Mouse (Mus musculus) thymus, adult 2 months (tissue): Measurements from ENCODE around the gene Zfp882. TPM values are rescaled to one million over a fixed set of nuclear protein-coding genes. Genes with fewer than 3 reads are reported as not detected.
"Not testable (repeated sequence)": the region's sequence is repeated elsewhere in the genome, so short reads cannot be mapped to it uniquely, and the experiment has no call there.

Experiments
- DNase-seq: peaks from one replicate; pipeline ENCODE4 v3.0.0; 2021
- H3K27ac ChIP-seq: fragments of 200-500 bp; 2 replicates; pipeline ENCODE4 v1.5.1; 2012; ENCODE audit warnings: low read length, control low read depth; ENCODE audit not compliant: control insufficient read depth, insufficient read depth
- H3K27me3 ChIP-seq: fragments of 200-500 bp; 2 replicates; pipeline ENCODE4 v1.6.1; 2012; ENCODE audit warnings: mild to moderate bottlenecking, low read length, moderate library complexity, mixed read lengths; ENCODE audit not compliant: control insufficient read depth, insufficient read depth
- H3K36me3 ChIP-seq: fragments of 200-500 bp; 2 replicates; pipeline ENCODE4 v1.6.1; 2012; ENCODE audit warnings: mild to moderate bottlenecking, low read length, moderate library complexity; ENCODE audit not compliant: control insufficient read depth, insufficient read depth
- H3K4me1 ChIP-seq: fragments of 200-500 bp; replicated peaks from 2 replicates; pipeline ENCODE4 v1.6.1; 2012; ENCODE audit warnings: low read length; ENCODE audit not compliant: control insufficient read depth, insufficient read depth
- H3K4me3 ChIP-seq: fragments of 200-500 bp; 2 replicates; pipeline ENCODE4 v1.5.1; 2012; ENCODE audit warnings: mild to moderate bottlenecking, low read length, control low read depth, moderate library complexity; ENCODE audit not compliant: control insufficient read depth, insufficient read depth
- CTCF ChIP-seq: fragments of 200-500 bp; IDR thresholded peaks from 2 replicates; pipeline ENCODE4 v1.5.1; 2012; ENCODE audit warnings: mild to moderate bottlenecking, control low read depth, low read length, moderate library complexity, borderline replicate concordance; ENCODE audit not compliant: control insufficient read depth, poor library complexity, insufficient read depth; ENCODE audit errors: extremely low read depth
- POLR2A ChIP-seq: fragments of 200-500 bp; IDR thresholded peaks from 2 replicates; pipeline ENCODE4 v1.6.1; 2012; ENCODE audit warnings: mild to moderate bottlenecking, low read length, control low read depth, moderate library complexity; ENCODE audit not compliant: control insufficient read depth, poor library complexity, insufficient read depth; ENCODE audit errors: extremely low read depth
- WGBS: fragments of 180-500 bp; shearing (Covaris S2); methylation state at CpG from one replicate; pipeline ENCODE4 v1.1.7; 2018; 5-methylcytosine and 5-hydroxymethylcytosine counted together
- polyA plus RNA-seq: library from polyadenylated mRNA; depleted of rRNA; stranded (reverse); fragments of >200 nt; gene quantifications from 2 replicates; pipeline ENCODE4 v1.2.3, GENCODE M21; 2012

The Zfp882 gene
- polyA plus RNA-seq, 1 experiment: 1.7 TPM

GRCm38 (mm10) chr8:71940293-71941208 is 32.1 kb downstream of the Zfp882 start:
- Histone ChIP-seq H3K27ac (no peak overlapping the region), H3K4me3 (no peak overlapping the region), H3K27me3 (no peaks in the 10 kb centered on the region), H3K4me1 (no peaks in the 10 kb centered on the region), H3K36me3 (no peaks in the 10 kb centered on the region)
- TF ChIP-seq CTCF: no peak
- no peak for TF ChIP-seq POLR2A
- DNase-seq: no peak
- WGBS: 59% methylated on average over 2 of the region's 2 CpGs

GRCm38 (mm10) chr8:71941776-71942175 is 33.4 kb downstream of the Zfp882 start:
- no peaks in the 10 kb centered on the region for H3K4me1 ChIP-seq
- DNase-seq: no peak
- WGBS: 92% methylated on average over 1 of the region's 1 CpGs
- no peak overlapping the region for H3K27ac ChIP-seq
- no peaks in the 10 kb centered on the region for H3K27me3 ChIP-seq
- no peaks in the 10 kb centered on the region for H3K36me3 ChIP-seq
- no peak overlapping the region for H3K4me3 ChIP-seq
- TF ChIP-seq POLR2A (no peak), CTCF (no peak)

- TF ChIP-seq POLR2A: no peak
- no peak for TF ChIP-seq CTCF
- Histone ChIP-seq H3K4me3 (no peak overlapping the region), H3K36me3 (no peaks in the 10 kb centered on the region), H3K27ac (no peak overlapping the region), H3K27me3 (no peaks in the 10 kb centered on the region), H3K4me1 (peaks cover 5% of the 10 kb centered on the region)
- no peak for DNase-seq
- 90% methylated on average over 5 of the region's 5 CpGs for WGBS
Measured at GRCm38 (mm10) chr8:71948624-71949023, 40.2 kb downstream of the Zfp882 start.

GRCm38 (mm10) chr8:71950482-71951221 is 42.2 kb downstream of the Zfp882 start, which contains the start of gene Zfp961:
Zfp961 (plus strand) TSS chr8:71951038.
- peak; percentile 98 for DNase-seq
- TF ChIP-seq CTCF (peak; percentile 60), POLR2A (peak; percentile 89)
- no peaks in the 10 kb centered on the region for H3K36me3 ChIP-seq
- no peaks in the 10 kb centered on the region for H3K27me3 ChIP-seq
- H3K4me1 ChIP-seq: peaks cover 5% of the 10 kb centered on the region
- 5% methylated on average over 34 of the region's 34 CpGs for WGBS
- peak within 1 kb of the TSS; percentile 64 for H3K27ac ChIP-seq
- H3K4me3 ChIP-seq: peak within 1 kb of the TSS; percentile 64

GRCm38 (mm10) chr8:71951436-71952161 is 43.2 kb downstream of the Zfp882 start:
- no peaks in the 10 kb centered on the region for H3K27me3 ChIP-seq
- WGBS: 9% methylated on average over 14 of the region's 14 CpGs
- no peaks in the 10 kb centered on the region for H3K36me3 ChIP-seq
- no peak overlapping the region for H3K27ac ChIP-seq
- DNase-seq: peak; percentile 30
- peaks cover 5% of the 10 kb centered on the region for H3K4me1 ChIP-seq
- H3K4me3 ChIP-seq: peak overlapping the region; percentile 64
- TF ChIP-seq CTCF: no peak
- TF ChIP-seq POLR2A: no peak

- 86% methylated on average over 1 of the region's 1 CpGs for WGBS
- no peak for DNase-seq
- Histone ChIP-seq H3K36me3 (no peaks in the 10 kb centered on the region), H3K4me1 (peaks cover 5% of the 10 kb centered on the region), H3K4me3 (no peak overlapping the region), H3K27ac (no peak overlapping the region), H3K27me3 (no peaks in the 10 kb centered on the region)
- TF ChIP-seq CTCF: no peak
- TF ChIP-seq POLR2A: no peak
Measured at GRCm38 (mm10) chr8:71952489-71952888, 44.1 kb downstream of the Zfp882 start.

- not testable (repeated sequence) for H3K27ac ChIP-seq, H3K36me3 ChIP-seq, DNase-seq, H3K4me3 ChIP-seq, H3K27me3 ChIP-seq, H3K4me1 ChIP-seq
- 98% methylated on average over 16 of the region's 16 CpGs for WGBS
Measured at GRCm38 (mm10) chr8:71952961-71953700, 44.7 kb downstream of the Zfp882 start.
